Mouse (Mus musculus): ENCODE measurements around the gene Gas2. TPM values are rescaled to one million over a fixed set of nuclear protein-coding genes. Genes with fewer than 3 reads are reported as not detected.
A peak's percentile ranks its signal among the peaks of the same experiment; 100 is the strongest.

The Gas2 gene
- polyA plus RNA-seq, 1 experiment: 8.5 TPM

DNA sequence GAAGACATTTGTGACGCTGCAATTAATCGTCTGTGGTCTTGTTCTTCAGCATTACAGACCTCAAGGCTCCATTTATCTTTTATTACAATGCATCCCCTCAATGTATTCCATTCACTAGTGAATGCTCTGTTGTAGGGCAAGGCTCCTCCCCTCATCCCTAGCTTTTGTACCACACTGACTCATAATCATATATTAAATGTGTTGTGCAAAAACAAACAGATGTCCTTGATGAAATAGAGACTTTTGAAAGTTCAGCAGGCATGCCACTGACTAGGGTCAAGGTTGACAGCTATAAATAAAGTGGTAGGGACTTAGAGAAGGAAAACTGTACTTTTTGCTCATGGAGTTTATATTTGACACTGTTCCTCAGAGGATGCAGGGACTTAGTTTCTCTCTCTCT lies 111.7 kb downstream of the Gas2 start:
- Histone ChIP-seq H3K36me3 (ENCODE audit: control insufficient read depth, insufficient read depth) (no peaks in the 10 kb centered on the region), H3K4me3 (no peak overlapping the region), H3K4me2 (ENCODE audit: low read depth) (no peak overlapping the region), H3ac (ENCODE audit: control insufficient read depth, insufficient read length) (no peak overlapping the region), H3K27me3 (ENCODE audit: control insufficient read depth, insufficient read depth, insufficient read length) (no peaks in the 10 kb centered on the region), H3K79me2 (ENCODE audit: control insufficient read depth, insufficient read depth) (no peaks in the 10 kb centered on the region)
- no peak for TF ChIP-seq MYOD1 (IDR thresholded peaks at IDR 0.05; ENCODE audit: control insufficient read depth in 1 of 3, insufficient read length in 2 of 3, low read depth in 2 of 3)
- no peak for TF ChIP-seq USF1 (IDR thresholded peaks at IDR 0.05; ENCODE audit: low read depth)
- no peak for TF ChIP-seq REST (IDR thresholded peaks at IDR 0.05; ENCODE audit: insufficient read depth, insufficient read length)
- no peak for TF ChIP-seq E2F4 (IDR thresholded peaks at IDR 0.05; ENCODE audit: insufficient read depth)

DNA sequence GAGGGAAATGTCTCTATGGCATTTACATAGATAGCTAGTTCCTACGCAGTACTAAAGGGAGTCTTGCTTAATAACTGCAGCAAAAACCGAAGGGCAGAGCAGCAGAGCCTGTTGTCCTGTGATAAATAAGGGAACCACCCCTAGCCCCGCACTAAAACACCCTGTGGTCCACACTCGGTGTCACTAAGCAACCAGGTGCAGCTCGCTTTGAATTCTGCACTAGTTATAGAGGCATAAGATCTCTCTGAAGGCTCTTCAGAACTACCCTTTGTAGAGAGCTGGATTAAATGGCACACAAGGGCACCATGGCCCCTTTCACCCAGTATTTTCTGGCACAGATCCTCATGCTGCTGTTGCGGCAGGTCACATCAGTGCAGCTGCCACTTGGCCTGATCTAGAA lies 113.4 kb downstream of the Gas2 start:
- no peak overlapping the region for H3ac ChIP-seq (ENCODE audit: control insufficient read depth, insufficient read length)
- no peaks in the 10 kb centered on the region for H3K27me3 ChIP-seq (ENCODE audit: control insufficient read depth, insufficient read depth, insufficient read length)
- H3K4me2 ChIP-seq (ENCODE audit: low read depth): no peak overlapping the region
- no peak for TF ChIP-seq TCF12 (IDR thresholded peaks at IDR 0.05; ENCODE audit: insufficient read depth, poor library complexity, severe bottlenecking)
- no peak for TF ChIP-seq TCF3 (IDR thresholded peaks at IDR 0.05; ENCODE audit: insufficient read length, low read depth)
- no peak for TF ChIP-seq E2F4 (IDR thresholded peaks at IDR 0.05; ENCODE audit: insufficient read depth)
- TF ChIP-seq MYOG (IDR thresholded peaks at IDR 0.05; ENCODE audit: control insufficient read depth in 1 of 3, insufficient read depth in 1 of 3, insufficient read length in 2 of 3, low read depth in 2 of 3): no peak
- TF ChIP-seq MAX (IDR thresholded peaks at IDR 0.05; ENCODE audit: low read depth): no peak
- no peak for TF ChIP-seq USF1 (IDR thresholded peaks at IDR 0.05; ENCODE audit: low read depth)
- no peak for TF ChIP-seq MYOD1 (IDR thresholded peaks at IDR 0.05; ENCODE audit: control insufficient read depth in 1 of 3, insufficient read length in 2 of 3, low read depth in 2 of 3)
- no peak for TF ChIP-seq SRF (IDR thresholded peaks at IDR 0.05; ENCODE audit: control insufficient read depth, insufficient read length, low read depth)
- TF ChIP-seq REST (IDR thresholded peaks at IDR 0.05; ENCODE audit: insufficient read depth, insufficient read length): no peak
- no peak for TF ChIP-seq CEBPB (IDR thresholded peaks at IDR 0.05; ENCODE audit: insufficient read depth, poor library complexity, severe bottlenecking)
- no peak for TF ChIP-seq POLR2A (IDR thresholded peaks at IDR 0.05; ENCODE audit: insufficient read length, low read depth)
- no peak for TF ChIP-seq POLR2AphosphoS2 (IDR thresholded peaks at IDR 0.05; ENCODE audit: insufficient read length, low read depth)
- no peaks in the 10 kb centered on the region for H3K79me2 ChIP-seq (ENCODE audit: control insufficient read depth, insufficient read depth)
- H3K36me3 ChIP-seq (ENCODE audit: control insufficient read depth, insufficient read depth): no peaks in the 10 kb centered on the region
- no peak overlapping the region for H3K4me3 ChIP-seq

DNA sequence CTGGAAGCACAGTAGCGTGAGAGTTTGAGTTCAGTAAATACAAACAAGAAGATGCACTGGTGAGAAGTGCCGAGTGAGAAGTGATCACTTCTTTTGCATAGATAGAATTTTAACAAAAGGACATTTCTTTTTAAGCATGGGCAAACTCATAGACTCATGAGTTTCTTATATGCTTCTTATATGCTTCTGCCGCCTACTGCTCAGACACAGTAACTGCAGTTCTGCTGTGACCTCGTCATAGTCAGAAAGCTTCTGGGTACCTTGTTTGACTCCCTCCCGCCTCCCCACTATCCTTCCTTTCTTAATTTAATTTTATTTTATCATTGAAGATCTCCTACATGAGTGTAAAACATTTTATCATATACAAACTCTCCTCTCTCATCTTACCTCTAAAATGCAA lies 117.5 kb downstream of the Gas2 start:
- H3K79me2 ChIP-seq (ENCODE audit: control insufficient read depth, insufficient read depth): no peaks in the 10 kb centered on the region

GRCm38 (mm10) chr7:51982303-51982702 lies 120.5 kb downstream of the Gas2 start:
- Histone ChIP-seq H3K36me3 (ENCODE audit: control insufficient read depth, insufficient read depth) (no peaks in the 10 kb centered on the region), H3K79me2 (ENCODE audit: control insufficient read depth, insufficient read depth) (no peaks in the 10 kb centered on the region), H3K27me3 (ENCODE audit: control insufficient read depth, insufficient read depth, insufficient read length) (no peaks in the 10 kb centered on the region), H3K4me3 (no peak overlapping the region), H3ac (ENCODE audit: control insufficient read depth, insufficient read length) (no peak overlapping the region), H3K4me2 (ENCODE audit: low read depth) (no peak overlapping the region)
- TF ChIP-seq POLR2A (IDR thresholded peaks at IDR 0.05; ENCODE audit: insufficient read length, low read depth) (no peak), CEBPB (IDR thresholded peaks at IDR 0.05; ENCODE audit: insufficient read depth, poor library complexity, severe bottlenecking) (0 out of 2 replicates have a peak, but pooled peaks have one; percentile 28), MAX (IDR thresholded peaks at IDR 0.05; ENCODE audit: low read depth) (no peak)

More for the DNA sequence above, 117.5 kb downstream of the Gas2 start:
- no peaks in the 10 kb centered on the region for H3K36me3 ChIP-seq (ENCODE audit: control insufficient read depth, insufficient read depth)
- no peaks in the 10 kb centered on the region for H3K27me3 ChIP-seq (ENCODE audit: control insufficient read depth, insufficient read depth, insufficient read length)
- no peak overlapping the region for H3K4me2 ChIP-seq (ENCODE audit: low read depth)
- no peak overlapping the region for H3K4me3 ChIP-seq
- TF ChIP-seq POLR2A (IDR thresholded peaks at IDR 0.05; ENCODE audit: insufficient read length, low read depth): no peak
- H3ac ChIP-seq (ENCODE audit: control insufficient read depth, insufficient read length): no peak overlapping the region

- TF ChIP-seq E2F4 (IDR thresholded peaks at IDR 0.05; ENCODE audit: insufficient read depth) (no peak), REST (IDR thresholded peaks at IDR 0.05; ENCODE audit: insufficient read depth, insufficient read length) (no peak), POLR2AphosphoS2 (IDR thresholded peaks at IDR 0.05; ENCODE audit: insufficient read length, low read depth) (no peak), POLR2A (IDR thresholded peaks at IDR 0.05; ENCODE audit: insufficient read length, low read depth) (no peak), TCF3 (IDR thresholded peaks at IDR 0.05; ENCODE audit: insufficient read length, low read depth) (no peak), USF1 (IDR thresholded peaks at IDR 0.05; ENCODE audit: low read depth) (no peak), MYOD1 (IDR thresholded peaks at IDR 0.05; ENCODE audit: control insufficient read depth in 1 of 3, insufficient read length in 2 of 3, low read depth in 2 of 3) (no peak), MYOG (IDR thresholded peaks at IDR 0.05; ENCODE audit: control insufficient read depth in 1 of 3, insufficient read depth in 1 of 3, insufficient read length in 2 of 3, low read depth in 2 of 3) (no peak), MAX (IDR thresholded peaks at IDR 0.05; ENCODE audit: low read depth) (no peak), TCF12 (IDR thresholded peaks at IDR 0.05; ENCODE audit: insufficient read depth, poor library complexity, severe bottlenecking) (no peak), SRF (IDR thresholded peaks at IDR 0.05; ENCODE audit: control insufficient read depth, insufficient read length, low read depth) (no peak), CEBPB (IDR thresholded peaks at IDR 0.05; ENCODE audit: insufficient read depth, poor library complexity, severe bottlenecking) (no peak)
- no peak overlapping the region for H3K4me2 ChIP-seq (ENCODE audit: low read depth)
- H3K36me3 ChIP-seq (ENCODE audit: control insufficient read depth, insufficient read depth): no peaks in the 10 kb centered on the region
- no peak overlapping the region for H3K4me3 ChIP-seq
- no peaks in the 10 kb centered on the region for H3K27me3 ChIP-seq (ENCODE audit: control insufficient read depth, insufficient read depth, insufficient read length)
- no peak overlapping the region for H3ac ChIP-seq (ENCODE audit: control insufficient read depth, insufficient read length)
- no peaks in the 10 kb centered on the region for H3K79me2 ChIP-seq (ENCODE audit: control insufficient read depth, insufficient read depth)
These were observed 123.9 kb downstream of the Gas2 start for GRCm38 (mm10) chr7:51985763-51986162.
